Mouse (Mus musculus) erythroblast, adult 5-6 weeks (primary cell): ENCODE results near the gene Gm28053. TPM values are rescaled to one million over a fixed set of nuclear protein-coding genes. Genes with fewer than 3 reads are reported as not detected.

Experiments used
- ATAC-seq: replicated peaks from 2 replicates; pipeline ENCODE4 v1.8.0; 2016; ENCODE audit warnings: moderate number of reproducible peaks, mild to moderate bottlenecking, moderate TSS enrichment, inconsistent platforms; ENCODE audit not compliant: poor library complexity, low FRiP score, severe bottlenecking
- total RNA-seq, 2 experiments: library from RNA; stranded (forward) in 1 of 2; stranded (reverse) in 1 of 2; fragments of 150-400 nt in 1 of 2; fragments of 200-764, 138-1000 nt in 1 of 2; gene quantifications; 2 replicates each; pipeline versions ENCODE4 v1.2.3 to v1.2.4; 2015 to 2017; ENCODE audit warnings: low replicate concordance in 2 of 2

The Gm28053 gene
- total RNA-seq, 2 experiments from 2014 or later = 1.8 TPM; not detected in 1

DNA sequence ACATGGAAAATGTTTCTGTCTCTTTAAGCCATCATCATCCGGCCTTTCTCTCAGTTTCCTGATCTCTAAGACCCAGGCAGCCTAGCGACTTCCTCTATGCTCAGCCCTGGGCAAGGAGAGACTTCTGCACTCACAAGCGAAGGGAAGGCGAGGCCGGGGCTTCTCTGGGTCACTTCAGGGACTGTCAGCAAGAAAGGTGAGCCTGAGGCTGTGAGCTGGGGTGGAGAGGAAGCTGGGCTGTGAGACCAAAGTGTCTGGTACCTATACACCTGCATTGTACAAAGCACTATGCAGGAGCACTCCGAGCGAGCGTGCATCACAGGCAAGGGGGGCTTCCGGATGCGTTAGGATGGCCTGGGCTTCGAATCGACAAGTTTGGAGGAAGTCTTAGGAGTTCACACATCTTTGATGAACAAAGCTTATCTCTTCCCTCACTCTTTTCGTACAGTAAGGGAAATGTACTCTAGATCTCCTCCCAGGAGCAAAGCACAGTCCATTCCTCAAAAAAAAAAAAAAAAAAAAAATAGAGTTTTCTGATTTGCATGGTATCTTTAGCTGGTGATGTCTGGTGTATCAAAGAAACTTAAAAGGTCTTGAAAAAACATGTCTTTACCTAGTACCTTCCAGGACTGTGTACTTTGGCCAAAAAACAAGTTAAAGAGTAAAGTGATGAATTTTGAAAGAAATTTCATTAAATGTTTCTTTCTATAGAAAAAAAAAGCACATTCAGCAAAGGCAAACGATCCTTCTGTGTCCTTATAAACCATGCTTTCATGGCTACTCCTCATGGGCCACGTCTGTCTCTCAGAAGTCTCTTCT, 20.8 kb downstream of the Gm28053 start, which contains the start of gene Gimap1:
Gene Gimap1 (plus strand): TSS at position 94 of the 819 bp plus-strand sequence.
- no peak for ATAC-seq

DNA sequence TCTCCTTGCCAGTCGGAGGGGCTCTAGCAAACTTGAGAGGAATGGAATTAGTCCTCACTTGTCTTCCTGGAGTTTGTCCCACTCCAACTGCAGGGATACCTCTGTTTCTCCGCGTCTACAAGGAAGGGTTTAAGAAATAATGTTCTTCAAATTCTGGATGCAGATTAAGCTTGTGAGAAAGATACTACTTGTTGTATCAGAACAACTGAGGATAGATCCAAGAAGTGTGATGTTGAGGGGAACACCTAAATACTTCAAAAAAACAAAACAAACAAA, 21.3 kb downstream of the Gm28053 start:
- ATAC-seq = no peak

DNA sequence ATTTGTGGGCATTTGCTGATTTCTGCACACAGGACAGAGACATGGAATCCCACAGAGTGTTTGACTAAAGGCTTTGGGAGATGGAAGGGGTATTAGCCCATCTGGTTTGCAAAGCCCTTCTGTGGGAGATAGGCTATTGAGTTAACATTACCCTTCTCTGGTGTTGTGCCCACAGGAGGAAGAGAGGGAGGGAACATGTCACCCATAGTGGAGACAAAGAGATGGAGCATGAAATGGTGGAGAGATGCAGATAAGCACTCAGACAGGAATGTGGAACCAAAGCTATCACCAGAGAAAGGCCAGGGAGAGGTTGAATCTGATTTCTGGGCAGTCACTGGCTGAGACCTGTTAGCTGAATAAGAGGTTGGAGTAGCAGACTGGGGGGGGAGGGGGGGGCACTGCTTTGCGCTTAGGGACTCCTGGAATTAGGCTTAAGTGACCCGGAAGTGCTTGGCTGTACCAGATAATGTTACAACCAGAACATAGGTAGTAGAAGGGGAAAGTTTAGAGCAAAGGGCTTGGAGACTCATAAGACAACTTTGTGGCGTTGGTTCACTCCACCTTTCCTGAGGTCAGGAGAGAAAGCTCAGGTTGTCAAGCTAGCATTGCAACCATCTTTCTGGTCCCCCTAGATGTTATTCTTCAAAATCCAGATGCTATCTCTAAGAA, 22.2 kb downstream of the Gm28053 start:
- no peak for ATAC-seq

DNA sequence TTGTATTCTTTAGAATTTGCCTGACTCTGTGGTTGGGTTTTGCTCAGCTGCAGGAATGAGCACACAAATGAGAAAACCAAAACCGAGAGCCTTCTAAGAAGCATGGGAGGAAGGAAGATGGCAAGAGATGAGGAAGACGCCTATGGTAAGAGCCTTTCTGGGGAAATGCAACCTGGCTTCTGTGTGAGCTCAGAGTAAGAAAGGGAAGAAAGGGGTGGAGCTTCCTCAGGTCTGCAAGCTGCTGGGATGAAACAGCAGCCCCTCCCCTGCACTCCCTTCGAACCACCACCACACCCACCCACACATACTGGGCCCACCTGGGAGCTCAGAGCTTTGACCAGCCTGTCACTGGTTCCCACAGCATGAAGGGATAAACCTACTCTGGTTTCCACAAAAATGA, 22.9 kb downstream of the Gm28053 start:
- ATAC-seq = no peak

DNA sequence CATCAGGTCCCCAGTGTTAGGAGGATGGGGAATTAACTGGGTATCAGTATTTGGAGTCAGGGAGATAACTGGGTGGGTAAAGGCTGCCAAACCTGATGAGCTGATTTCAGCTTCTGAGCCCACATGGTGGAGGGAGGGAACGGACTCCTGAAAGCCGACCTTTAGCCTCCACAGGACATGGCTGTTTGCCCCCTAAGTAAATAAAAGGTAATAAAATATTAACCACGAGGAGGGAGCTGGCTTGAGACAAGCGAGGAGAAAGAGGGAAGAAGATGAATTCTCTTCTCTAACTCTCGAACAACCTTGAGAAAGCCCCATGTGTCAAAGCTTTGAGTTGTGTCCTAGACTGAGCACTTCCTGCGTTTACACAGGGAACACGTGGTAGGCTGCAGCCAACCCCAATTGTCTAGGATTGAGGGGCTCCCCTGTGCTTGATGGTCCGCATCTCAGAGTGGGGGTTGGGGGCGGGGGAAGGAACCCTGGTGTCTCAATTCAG, 23.4 kb downstream of the Gm28053 start:
- no peak for ATAC-seq

DNA sequence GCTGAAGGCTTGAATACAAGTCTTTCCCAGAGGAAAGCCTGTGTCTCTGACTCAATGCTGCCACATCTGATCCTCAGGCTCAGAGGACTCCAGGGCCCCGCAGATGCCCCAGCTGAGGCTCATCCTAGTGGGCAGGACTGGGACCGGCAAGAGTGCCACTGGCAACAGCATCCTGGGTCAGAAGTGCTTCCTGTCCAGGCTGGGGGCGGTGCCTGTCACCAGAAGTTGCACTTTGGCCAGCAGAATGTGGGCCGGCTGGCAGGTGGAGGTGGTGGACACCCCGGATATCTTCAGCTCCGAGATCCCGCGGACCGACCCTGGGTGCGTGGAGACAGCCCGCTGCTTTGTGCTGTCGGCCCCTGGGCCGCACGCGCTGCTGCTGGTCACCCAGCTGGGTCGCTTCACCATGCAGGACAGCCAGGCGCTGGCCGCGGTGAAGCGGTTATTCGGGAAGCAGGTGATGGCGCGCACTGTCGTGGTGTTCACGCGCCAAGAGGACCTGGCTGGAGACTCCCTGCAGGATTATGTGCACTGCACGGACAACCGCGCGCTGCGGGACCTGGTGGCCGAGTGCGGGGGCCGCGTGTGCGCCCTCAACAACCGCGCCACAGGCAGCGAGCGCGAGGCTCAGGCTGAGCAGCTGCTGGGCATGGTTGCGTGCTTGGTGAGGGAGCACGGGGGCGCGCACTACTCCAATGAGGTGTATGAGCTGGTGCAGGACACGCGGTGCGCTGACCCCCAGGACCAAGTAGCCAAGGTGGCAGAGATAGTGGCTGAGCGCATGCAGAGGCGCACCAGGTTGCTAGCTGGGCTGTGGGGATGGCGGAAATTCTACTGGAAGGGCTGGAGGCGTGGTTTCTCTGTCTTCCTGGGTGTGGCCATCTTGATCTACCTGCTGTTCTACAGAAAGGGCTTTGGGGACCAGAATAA, 24.3 kb downstream of the Gm28053 start:
- ATAC-seq = no peak

DNA sequence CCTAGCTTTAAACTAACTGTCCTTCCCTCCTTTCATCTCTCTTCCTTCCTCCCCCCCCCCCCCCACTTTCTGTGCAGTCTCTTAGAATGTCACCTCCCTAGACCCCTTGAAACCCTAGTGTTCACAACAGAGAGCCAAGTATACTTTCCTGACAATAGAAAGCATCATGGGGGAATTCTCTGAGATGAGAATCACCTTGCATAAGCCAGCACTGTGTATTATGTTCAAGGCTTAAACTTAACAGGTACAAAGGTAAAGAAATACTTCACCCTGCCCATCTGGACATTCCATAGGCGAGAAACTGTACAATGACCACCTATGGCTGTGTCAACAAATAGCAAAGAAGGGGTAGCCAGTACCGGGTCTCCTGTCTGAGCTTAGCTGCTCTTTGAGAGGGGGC, 27.1 kb downstream of the Gm28053 start:
- ATAC-seq = no peak

DNA sequence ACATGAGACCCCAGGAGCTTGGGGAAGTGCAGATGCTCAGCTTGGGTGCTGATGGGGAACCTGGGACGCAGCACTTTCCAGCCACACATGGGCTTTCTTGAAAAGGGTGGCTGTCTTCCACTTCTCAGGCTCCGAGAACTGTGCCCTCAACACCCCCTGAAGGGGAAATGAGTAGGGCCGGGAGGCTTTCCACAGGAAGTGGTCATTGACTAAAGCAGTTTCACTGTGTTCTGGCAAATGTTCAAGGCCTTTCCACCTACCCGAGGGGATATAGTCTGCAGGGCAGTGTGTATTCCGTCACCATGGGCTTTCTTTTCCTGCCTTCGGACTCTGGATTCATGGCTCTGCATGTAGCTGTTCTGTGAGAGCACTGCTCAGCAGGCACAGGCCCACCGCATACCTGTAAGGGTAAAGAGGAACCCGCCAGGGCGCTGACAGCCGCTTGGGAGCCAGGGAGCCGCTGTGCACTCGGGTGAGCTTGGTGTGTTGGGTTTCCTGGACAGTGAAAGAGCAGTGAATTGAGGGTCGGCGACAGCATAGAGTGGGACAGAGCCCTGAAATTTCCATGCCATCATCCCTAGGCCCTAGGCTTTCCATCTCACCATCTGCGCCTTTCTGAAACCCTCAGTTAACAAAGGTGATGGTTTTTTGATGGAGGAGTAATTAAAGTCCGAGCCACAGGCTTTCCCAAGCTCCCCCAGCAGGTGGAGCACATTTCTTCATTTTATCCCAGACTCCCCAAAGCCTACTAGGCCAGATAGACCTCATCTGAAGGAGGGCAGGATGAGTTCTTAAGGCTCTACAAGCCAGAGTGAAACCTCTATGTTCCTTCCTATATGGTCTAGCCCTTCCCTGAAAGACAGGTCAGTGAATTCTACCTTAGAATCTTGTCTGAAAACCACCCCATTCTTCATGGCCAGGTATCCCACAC, 27.8 kb downstream of the Gm28053 start, which contains the start of gene Gimap5:
Gene Gimap5 (plus strand): TSS at position 239 of the 931 bp plus-strand sequence.
- no peak for ATAC-seq

DNA sequence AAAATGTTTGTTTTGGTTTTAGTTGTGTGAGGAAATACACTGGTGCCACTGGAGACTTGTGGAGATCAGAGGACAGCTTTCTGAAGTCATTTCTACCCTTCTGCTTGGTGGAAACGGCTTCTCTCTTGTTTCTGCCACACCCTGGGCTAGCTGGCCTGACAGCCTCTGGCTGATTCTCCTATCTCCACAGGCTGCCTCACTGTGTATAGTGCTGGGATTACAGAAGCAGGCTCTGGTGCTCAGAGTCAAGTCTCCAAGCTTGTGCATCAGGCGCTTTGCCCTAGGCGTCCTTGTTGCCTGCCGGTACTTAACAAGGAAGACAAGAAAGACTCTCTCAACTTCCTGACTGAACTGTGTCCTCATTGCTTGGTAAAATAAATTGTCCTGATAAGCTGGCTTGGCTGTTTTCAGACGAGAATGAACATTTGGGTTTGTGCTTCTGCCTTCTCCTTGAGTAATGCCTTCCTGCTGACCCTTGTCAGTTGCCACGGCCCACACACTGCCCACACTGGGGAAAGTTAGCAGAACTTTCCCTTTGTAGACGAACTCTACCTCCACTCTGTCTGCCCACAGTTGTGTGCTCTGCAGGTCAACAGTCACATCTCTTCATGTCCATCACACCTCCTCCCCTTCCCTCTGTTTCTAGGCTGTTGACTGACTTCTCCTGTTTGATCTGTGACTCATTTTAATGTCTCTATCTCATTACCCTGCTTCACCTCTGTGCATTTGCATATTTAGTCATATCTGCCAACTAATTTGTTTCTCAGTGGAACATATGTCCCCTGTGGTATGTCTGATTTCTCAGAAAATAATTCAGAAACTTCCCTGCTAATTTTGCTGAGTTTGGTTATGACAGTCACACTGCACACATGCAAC, 28.9 kb downstream of the Gm28053 start:
- no peak for ATAC-seq

DNA sequence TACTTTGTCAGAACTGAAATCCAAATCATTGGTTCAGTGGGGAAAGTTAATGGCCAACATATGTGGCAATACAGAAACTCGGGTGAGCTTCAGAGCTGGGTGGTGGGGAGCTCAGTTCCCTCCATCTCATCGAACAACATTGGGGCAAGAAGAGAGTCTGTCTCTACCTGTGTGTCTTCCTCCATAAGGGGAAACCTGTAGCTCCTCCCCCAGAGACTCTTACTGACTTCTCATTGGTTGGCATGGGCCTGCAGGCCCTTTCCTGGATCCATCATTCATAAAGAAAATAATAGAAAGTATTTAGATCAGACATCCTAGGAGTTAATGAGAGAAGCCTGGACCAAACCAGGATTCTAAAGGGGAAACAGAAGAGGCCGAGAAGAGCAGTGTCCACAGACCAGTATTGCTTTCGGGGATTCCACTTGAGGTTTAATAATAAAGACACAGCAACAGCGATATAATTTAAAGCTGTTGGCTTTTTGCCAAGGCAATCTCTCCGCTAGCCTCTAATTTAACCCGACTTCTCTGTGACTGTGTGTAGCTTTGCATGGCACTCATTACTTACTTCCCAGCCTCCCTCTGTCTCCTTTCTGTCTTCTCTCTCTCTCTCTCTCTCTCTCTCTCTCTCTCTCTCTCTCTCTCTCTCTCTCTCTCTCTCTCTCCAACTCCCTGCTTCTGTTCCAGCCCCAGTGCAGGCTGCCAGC, 45.3 kb downstream of the Gm28053 start:
- no peak for ATAC-seq

DNA sequence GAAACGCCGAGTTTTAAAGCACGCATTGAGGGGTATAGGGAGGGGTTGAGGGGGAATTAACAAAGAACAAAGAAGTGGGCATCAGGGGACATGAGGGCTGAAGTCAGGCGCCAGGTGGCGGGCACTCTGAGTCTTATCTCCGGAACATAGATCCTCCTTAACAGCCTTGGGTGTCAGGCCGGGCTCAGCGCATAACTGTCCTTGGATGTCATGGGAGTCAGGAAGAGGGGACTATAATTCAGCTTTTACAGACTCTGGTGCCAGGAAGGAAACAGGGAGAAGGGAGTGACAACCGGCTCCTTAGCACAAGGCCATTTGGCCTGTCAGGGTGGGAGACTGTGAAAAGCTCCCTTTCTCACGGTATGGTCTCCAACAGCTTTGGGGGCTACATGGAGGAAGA, 46.1 kb downstream of the Gm28053 start:
- ATAC-seq = no peak

DNA sequence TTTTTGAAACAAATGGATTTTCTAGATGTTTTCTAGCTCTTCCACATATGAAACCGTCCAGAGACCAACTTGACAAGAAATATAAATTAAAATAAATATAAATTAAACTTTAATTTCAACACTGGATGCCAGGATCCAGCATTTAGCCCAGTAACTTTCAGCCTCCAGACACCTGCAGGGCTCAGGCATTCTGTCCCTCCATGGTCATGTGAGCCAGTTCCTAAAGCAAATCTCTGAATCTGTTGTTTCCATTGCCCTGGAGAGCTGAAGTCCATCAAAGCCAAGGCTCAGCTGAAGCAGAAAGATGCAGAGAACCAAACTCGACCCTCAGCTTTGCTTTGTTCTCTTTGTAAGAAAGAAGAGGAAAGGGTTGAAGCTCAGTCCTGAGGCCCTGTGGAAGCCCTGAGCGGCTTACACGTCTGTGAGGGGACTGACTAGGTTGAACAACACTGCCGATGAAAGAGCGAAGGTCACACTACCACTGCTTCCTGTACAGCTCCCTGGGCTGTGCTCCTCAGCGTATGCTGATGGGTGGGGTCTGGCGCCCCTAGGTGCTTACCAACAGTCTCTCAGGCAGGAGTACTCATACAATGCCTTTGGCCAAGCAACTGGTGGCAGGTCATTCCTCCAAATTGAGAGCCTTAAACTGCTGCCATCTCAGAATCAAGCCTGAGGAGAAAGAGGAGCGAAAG, 49.9 kb downstream of the Gm28053 start:
- no peak for ATAC-seq

DNA sequence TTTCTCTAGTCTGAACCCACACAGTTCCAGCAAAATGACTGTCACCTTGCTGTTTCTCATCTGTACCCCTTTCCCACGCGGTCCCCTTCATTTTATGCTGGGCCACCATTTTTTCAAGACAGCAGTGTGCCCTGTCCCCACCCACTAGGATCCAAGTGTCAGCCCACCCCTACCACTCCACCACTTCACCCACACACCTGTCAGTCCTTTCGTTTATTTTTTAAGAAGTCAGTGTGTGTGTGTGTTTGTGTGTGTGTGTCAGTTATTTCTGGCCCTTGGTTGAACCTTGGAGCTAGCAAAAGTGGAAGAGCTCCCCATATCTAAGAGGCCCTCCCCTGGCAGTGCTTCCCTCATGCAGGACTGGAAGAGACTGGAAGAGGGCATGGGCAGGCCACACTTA, 50.5 kb downstream of the Gm28053 start:
- ATAC-seq = no peak

DNA sequence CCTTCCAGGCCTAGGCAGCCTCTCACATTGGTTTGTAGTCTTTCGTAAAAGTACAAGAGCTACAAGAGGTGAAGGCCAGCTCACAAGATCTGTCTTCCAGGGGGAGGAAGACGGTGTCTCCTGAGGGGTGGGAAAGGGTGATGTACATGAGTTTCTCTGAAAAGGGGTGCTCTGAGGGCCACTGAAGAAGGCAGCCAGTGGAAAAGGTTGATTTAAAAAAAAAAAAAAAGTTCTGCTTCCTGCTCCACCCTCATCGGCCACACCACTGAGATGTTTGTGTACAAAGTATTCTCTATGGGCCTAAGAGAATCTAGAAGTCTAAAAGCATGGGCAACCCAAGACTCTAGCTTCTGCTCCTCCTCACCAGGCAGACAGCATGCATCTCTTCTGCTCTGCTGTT, 52.3 kb downstream of the Gm28053 start, which contains the start of gene Gimap3:
Gene Gimap3 (minus strand): TSS at position 156 of the 400 bp plus-strand sequence.
- no peak for ATAC-seq

DNA sequence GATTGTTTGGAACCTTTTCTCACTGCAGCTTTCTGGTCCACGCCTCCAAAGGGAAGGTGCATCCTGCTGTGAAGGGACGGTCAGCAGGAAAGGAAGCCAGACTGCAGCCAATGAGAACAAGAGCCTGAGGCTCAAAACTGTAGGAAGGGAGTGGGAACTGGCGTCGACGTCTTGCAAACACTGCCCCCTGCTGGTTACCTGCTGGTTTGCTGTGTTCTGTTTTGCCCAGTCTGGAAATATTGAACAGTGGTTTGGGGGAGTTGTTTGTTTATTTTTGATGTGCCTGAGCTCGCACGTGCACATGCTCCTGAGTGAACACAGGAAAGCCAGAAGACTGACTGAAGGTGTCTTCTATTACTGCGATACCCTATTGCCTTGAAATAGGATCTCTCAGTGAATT, 53.6 kb downstream of the Gm28053 start:
- no peak for ATAC-seq

DNA sequence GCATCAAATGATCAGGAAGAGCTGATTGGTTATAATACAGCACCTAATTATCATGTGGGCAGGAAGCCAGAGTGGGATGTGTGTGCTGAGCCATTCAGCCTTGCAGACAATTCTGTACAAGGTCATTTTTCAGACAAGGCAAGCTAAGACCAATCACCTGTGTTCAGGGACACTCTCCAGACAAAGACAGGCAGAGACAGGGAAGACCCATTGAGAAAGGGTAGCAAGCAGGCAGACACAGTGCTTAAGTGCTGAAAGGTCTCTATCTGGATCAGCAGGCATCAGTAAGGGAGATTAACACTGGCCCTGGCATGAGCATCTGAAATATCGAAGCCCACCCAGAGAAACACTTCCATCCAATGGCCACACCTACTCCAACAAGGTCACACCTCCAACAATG, 66.0 kb downstream of the Gm28053 start:
- no peak for ATAC-seq

DNA sequence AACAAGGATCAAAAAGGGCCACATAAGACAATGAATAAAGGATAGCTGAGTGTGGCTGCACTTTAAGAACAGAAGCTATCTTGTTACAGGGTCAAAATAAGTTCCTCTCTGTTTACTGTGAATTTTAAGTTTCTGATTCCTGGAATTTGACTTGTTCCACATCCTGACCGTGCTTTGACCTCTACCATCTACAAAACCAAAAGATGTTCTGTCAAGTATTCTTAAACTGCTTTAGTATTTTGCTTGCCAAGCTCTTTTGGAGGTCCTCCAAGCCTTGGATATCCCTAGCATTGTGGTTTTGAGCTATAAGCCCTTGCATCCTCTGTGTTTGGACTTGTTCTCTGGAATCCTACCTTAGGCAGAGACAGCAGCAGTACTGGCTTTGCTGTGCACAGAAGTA, 66.8 kb downstream of the Gm28053 start:
- ATAC-seq = no peak
